Mouse (Mus musculus) heart, embryonic 16.5 days (tissue): ENCODE results near the gene Cux1. TPM values are rescaled to one million over a fixed set of nuclear protein-coding genes. Genes with fewer than 3 reads are reported as not detected.

Experiments
- ATAC-seq: fragments of 200-750 bp; cut with Nextera tagmentation; replicated peaks from 2 replicates; pipeline ENCODE4 v1.8.0; 2017; ENCODE audit warnings: moderate number of reproducible peaks; ENCODE audit not compliant: insufficient read depth, low FRiP score; ENCODE audit errors: extremely low read depth
- H3K27ac ChIP-seq: fragments of 300-500 bp; sonication (generic); 2 replicates; pipeline ENCODE4 v1.5.1; 2014; ENCODE audit warnings: mild to moderate bottlenecking, low read length, control low read depth, moderate library complexity
- H3K27me3 ChIP-seq: fragments of 300-500 bp; sonication (generic); 2 replicates; pipeline ENCODE4 v1.6.1; 2014; ENCODE audit warnings: low read length, mixed read lengths; ENCODE audit not compliant: control insufficient read depth, insufficient read depth
- H3K36me3 ChIP-seq: fragments of 300-500 bp; sonication (generic); 2 replicates; pipeline ENCODE4 v1.6.1; 2014; ENCODE audit not compliant: control insufficient read depth, insufficient read depth
- H3K4me1 ChIP-seq: fragments of 300-500 bp; sonication (generic); 2 replicates; pipeline ENCODE4 v1.6.1; 2014; ENCODE audit warnings: low read length, mixed read lengths; ENCODE audit not compliant: control insufficient read depth, insufficient read depth
- H3K4me2 ChIP-seq: fragments of 300-500 bp; sonication (generic); 2 replicates; pipeline ENCODE4 v1.6.1; 2014; ENCODE audit warnings: low read depth, mild to moderate bottlenecking, control low read depth, low read length
- H3K4me3 ChIP-seq: fragments of 300-500 bp; sonication (generic); 2 replicates; pipeline ENCODE4 v1.5.1; 2014; ENCODE audit warnings: mild to moderate bottlenecking, control low read depth, low read length
- H3K9ac ChIP-seq: fragments of 300-500 bp; sonication (generic); 2 replicates; pipeline ENCODE4 v1.6.1; 2014; ENCODE audit warnings: low read length, control low read depth
- H3K9me3 ChIP-seq: fragments of 300-500 bp; sonication (generic); replicated peaks from 2 replicates; pipeline ENCODE4 v1.6.1; 2016; ENCODE audit warnings: low read length; ENCODE audit not compliant: control insufficient read depth
- WGBS: fragments of 180-500 bp; shearing (Covaris S2); extraction: QIAGEN DNeasy Blood & Tissue Kit; methylation state at CpG from one replicate; pipeline ENCODE4 v1.1.7; 2014; 5-methylcytosine and 5-hydroxymethylcytosine counted together
- polyA plus RNA-seq: library from polyadenylated mRNA; unstranded; fragments of >200 nt; fragmentation: Nextera tagmentation; extraction: Ambion mirVana; gene quantifications from 2 replicates; pipeline ENCODE4 v1.2.1, GENCODE M21; 2015

The Cux1 gene
- polyA plus RNA-seq, 1 experiment from 2014 or later: 89.0 TPM

GRCm38 (mm10) chr5:136241161-136241560 lies 326.1 kb downstream of the Cux1 start:
- peaks cover 37% of the 10 kb centered on the region for H3K27me3 ChIP-seq
- WGBS: 75% methylated on average over 6 of the region's 6 CpGs
- H3K4me3 ChIP-seq: no peak overlapping the region
- peaks cover 9% of the 10 kb centered on the region for H3K4me1 ChIP-seq
- H3K9me3 ChIP-seq: no peaks in the 10 kb centered on the region
- no peaks in the 10 kb centered on the region for H3K36me3 ChIP-seq
- H3K4me2 ChIP-seq: no peak overlapping the region
- H3K9ac ChIP-seq: no peak overlapping the region
- no peak overlapping the region for H3K27ac ChIP-seq
- no peak for ATAC-seq

- no peaks in the 10 kb centered on the region for H3K9me3 ChIP-seq
- H3K27me3 ChIP-seq: peaks cover 39% of the 10 kb centered on the region
- H3K27ac ChIP-seq: no peak overlapping the region
- peaks cover 9% of the 10 kb centered on the region for H3K4me1 ChIP-seq
- ATAC-seq: no peak
- no peak overlapping the region for H3K4me3 ChIP-seq
- H3K4me2 ChIP-seq: no peak overlapping the region
- H3K36me3 ChIP-seq: no peaks in the 10 kb centered on the region
- 48% methylated on average over 1 of the region's 1 CpGs for WGBS
- H3K9ac ChIP-seq: no peak overlapping the region
These were observed 326.9 kb downstream of the Cux1 start for GRCm38 (mm10) chr5:136240381-136240780.

GRCm38 (mm10) chr5:136237607-136238006 lies 329.7 kb downstream of the Cux1 start:
- ATAC-seq: no peak
- H3K9me3 ChIP-seq: no peaks in the 10 kb centered on the region
- peak overlapping the region; percentile 25 for H3K4me3 ChIP-seq
- H3K9ac ChIP-seq: no peak overlapping the region
- H3K4me2 ChIP-seq: peak overlapping the region; percentile 53
- no peak overlapping the region for H3K27ac ChIP-seq
- H3K27me3 ChIP-seq: peaks cover 44% of the 10 kb centered on the region
- WGBS: 4% methylated on average over 19 of the region's 19 CpGs
- no peaks in the 10 kb centered on the region for H3K36me3 ChIP-seq
- no peaks in the 10 kb centered on the region; the same call in 1 of the 2 replicates for H3K4me1 ChIP-seq

GRCm38 (mm10) chr5:136236611-136237010 lies 330.7 kb downstream of the Cux1 start:
- H3K36me3 ChIP-seq: no peaks in the 10 kb centered on the region
- H3K9ac ChIP-seq: no peak overlapping the region
- no peak overlapping the region for H3K4me2 ChIP-seq
- ATAC-seq: no peak
- no peaks in the 10 kb centered on the region for H3K9me3 ChIP-seq
- H3K27me3 ChIP-seq: peaks cover 41% of the 10 kb centered on the region
- no peak overlapping the region for H3K4me3 ChIP-seq
- H3K27ac ChIP-seq: no peak overlapping the region
- 58% methylated on average over 5 of the region's 5 CpGs for WGBS
- H3K4me1 ChIP-seq: no peaks in the 10 kb centered on the region; the same call in 1 of the 2 replicates

- Histone ChIP-seq H3K4me3 (no peak overlapping the region), H3K4me1 (no peaks in the 10 kb centered on the region), H3K27ac (no peak overlapping the region), H3K9me3 (no peaks in the 10 kb centered on the region), H3K4me2 (no peak overlapping the region), H3K9ac (no peak overlapping the region), H3K36me3 (no peaks in the 10 kb centered on the region), H3K27me3 (peaks cover 20% of the 10 kb centered on the region)
- 58% methylated on average over 4 of the region's 4 CpGs for WGBS
- no peak for ATAC-seq
These were observed 336.8 kb downstream of the Cux1 start for GRCm38 (mm10) chr5:136230348-136231035.

- no peak overlapping the region for H3K27ac ChIP-seq
- H3K4me2 ChIP-seq: no peak overlapping the region
- no peak overlapping the region for H3K9ac ChIP-seq
- no peaks in the 10 kb centered on the region for H3K9me3 ChIP-seq
- H3K27me3 ChIP-seq: peaks cover 3% of the 10 kb centered on the region
- no peak overlapping the region for H3K4me3 ChIP-seq
- H3K4me1 ChIP-seq: no peaks in the 10 kb centered on the region
- ATAC-seq: no peak
- H3K36me3 ChIP-seq: peaks cover 3% of the 10 kb centered on the region; the same call in 1 of the 2 replicates
- 61% methylated on average over 7 of the region's 7 CpGs for WGBS
These were observed 340.9 kb downstream of the Cux1 start for GRCm38 (mm10) chr5:136226246-136226876.

- no peak overlapping the region for H3K4me3 ChIP-seq
- H3K9ac ChIP-seq: no peak overlapping the region
- 74% methylated on average over 12 of the region's 12 CpGs for WGBS
- no peak overlapping the region for H3K4me2 ChIP-seq
- no peaks in the 10 kb centered on the region for H3K36me3 ChIP-seq
- H3K27me3 ChIP-seq: no peaks in the 10 kb centered on the region
- ATAC-seq: no peak
- no peak overlapping the region for H3K27ac ChIP-seq
- no peaks in the 10 kb centered on the region for H3K4me1 ChIP-seq
- 0 out of 2 replicates have a peak, but pooled peaks cover 4% of the 10 kb centered on the region for H3K9me3 ChIP-seq
These were observed 348.7 kb downstream of the Cux1 start for GRCm38 (mm10) chr5:136218585-136218984.

- WGBS: 52% methylated on average over 4 of the region's 4 CpGs
These were observed 349.3 kb downstream of the Cux1 start for GRCm38 (mm10) chr5:136217932-136218381.

GRCm38 (mm10) chr5:136217004-136217665 lies 350.2 kb downstream of the Cux1 start:
- WGBS: 77% methylated on average over 18 of the region's 18 CpGs
- Histone ChIP-seq H3K27ac (no peak overlapping the region), H3K4me2 (no peak overlapping the region), H3K4me1 (no peaks in the 10 kb centered on the region), H3K36me3 (no peaks in the 10 kb centered on the region), H3K9me3 (0 out of 2 replicates have a peak, but pooled peaks cover 4% of the 10 kb centered on the region), H3K27me3 (no peaks in the 10 kb centered on the region), H3K4me3 (no peak overlapping the region), H3K9ac (no peak overlapping the region)
- ATAC-seq: no peak

More at GRCm38 (mm10) chr5:136217932-136218381, 349.3 kb downstream of the Cux1 start:
- H3K27me3 ChIP-seq: no peaks in the 10 kb centered on the region
- no peak overlapping the region for H3K27ac ChIP-seq
- no peak overlapping the region for H3K4me2 ChIP-seq
- 0 out of 2 replicates have a peak, but pooled peaks cover 4% of the 10 kb centered on the region for H3K9me3 ChIP-seq
- no peak overlapping the region for H3K4me3 ChIP-seq
- ATAC-seq: no peak
- no peaks in the 10 kb centered on the region for H3K36me3 ChIP-seq
- H3K4me1 ChIP-seq: no peaks in the 10 kb centered on the region
- H3K9ac ChIP-seq: no peak overlapping the region
